Mouse (Mus musculus) brain, embryonic 14.5 days (tissue): ENCODE results near the gene Pear1. TPM values are rescaled to one million over a fixed set of nuclear protein-coding genes. Genes with fewer than 3 reads are reported as not detected.
A peak's percentile ranks its signal among the peaks of the same experiment; 100 is the strongest.

Experiments
- DNase-seq: peaks from one replicate; pipeline ENCODE4 v3.0.0-alpha.2; 2011; ENCODE audit warnings: low read depth
- CTCF ChIP-seq: fragments of 200-500 bp; IDR thresholded peaks from 2 replicates; pipeline ENCODE4 v1.5.1; 2012; ENCODE audit warnings: inconsistent platforms, mild to moderate bottlenecking, moderate library complexity, borderline replicate concordance; ENCODE audit not compliant: insufficient read depth, insufficient read length; ENCODE audit errors: extremely low read depth
- POLR2A ChIP-seq: fragments of 200-500 bp; IDR thresholded peaks from 2 replicates; pipeline ENCODE4 v1.6.1; 2012; ENCODE audit warnings: mild to moderate bottlenecking, inconsistent platforms, borderline replicate concordance; ENCODE audit not compliant: poor library complexity, insufficient read depth, insufficient read length, severe bottlenecking; ENCODE audit errors: extremely low read depth
- polyA plus RNA-seq: library from polyadenylated mRNA; depleted of rRNA; stranded (reverse); fragments of >200 nt; gene quantifications from 2 replicates; pipeline ENCODE4 v1.2.3, GENCODE M21; 2012

The Pear1 gene
- polyA plus RNA-seq, 1 experiment: 16.9 TPM

- DNase-seq: no peak
- TF ChIP-seq CTCF (no peak), POLR2A (no peak)
These were observed 62.4 kb downstream of the Pear1 start for GRCm38 (mm10) chr3:87761408-87762375.

GRCm38 (mm10) chr3:87758641-87759040 is 65.5 kb downstream of the Pear1 start:
- DNase-seq: no peak
- TF ChIP-seq POLR2A (no peak), CTCF (no peak)

- DNase-seq: no peak
- TF ChIP-seq POLR2A (no peak), CTCF (no peak)
These were observed 67.6 kb downstream of the Pear1 start for GRCm38 (mm10) chr3:87756488-87756887.

GRCm38 (mm10) chr3:87755964-87756363 is 68.1 kb downstream of the Pear1 start:
- peak; percentile 97 for TF ChIP-seq CTCF
- TF ChIP-seq POLR2A: no peak
- DNase-seq: peak; percentile 80

GRCm38 (mm10) chr3:87753829-87754228 is 70.3 kb downstream of the Pear1 start:
- TF ChIP-seq CTCF (no peak), POLR2A (no peak)
- DNase-seq: no peak

GRCm38 (mm10) chr3:87752567-87752966 is 71.5 kb downstream of the Pear1 start:
- TF ChIP-seq CTCF (no peak), POLR2A (no peak)
- no peak for DNase-seq

GRCm38 (mm10) chr3:87749977-87750376 is 74.1 kb downstream of the Pear1 start:
- DNase-seq: no peak
- no peak for TF ChIP-seq CTCF
- no peak for TF ChIP-seq POLR2A

GRCm38 (mm10) chr3:87749036-87749435 is 75.1 kb downstream of the Pear1 start:
- no peak for TF ChIP-seq POLR2A
- peak; percentile 66 for TF ChIP-seq CTCF
- peak; percentile 46 for DNase-seq

- DNase-seq: no peak
- TF ChIP-seq POLR2A (no peak), CTCF (no peak)
These were observed 75.7 kb downstream of the Pear1 start, which contains the start of gene Lrrc71 for GRCm38 (mm10) chr3:87748431-87748830. TSS of gene Lrrc71 (minus strand) at chr3:87748625.

GRCm38 (mm10) chr3:87745036-87745659 is 79.0 kb downstream of the Pear1 start:
- TF ChIP-seq CTCF (no peak), POLR2A (no peak)
- no peak for DNase-seq

GRCm38 (mm10) chr3:87743927-87744326 is 80.2 kb downstream of the Pear1 start:
- TF ChIP-seq POLR2A: no peak
- TF ChIP-seq CTCF: no peak
- no peak for DNase-seq
